Mouse (Mus musculus) heart, postnatal 0 days (tissue): ENCODE measurements around the gene Hikeshi.

Source experiments
- CTCF ChIP-seq: IDR thresholded peaks from 2 replicates; pipeline ENCODE4 v1.5.1; 2016; ENCODE audit warnings: antibody characterized with exemption, control low read depth, low read depth
- EP300 ChIP-seq: IDR thresholded peaks from 2 replicates; pipeline ENCODE4 v1.6.1; 2016; ENCODE audit warnings: antibody characterized with exemption, low read depth

GRCm38 (mm10) chr7:89983441-89983840 lies 42.4 kb upstream of the Hikeshi start:
- TF ChIP-seq CTCF: no peak
- no peak for TF ChIP-seq EP300
